Mouse (Mus musculus): ENCODE data around the gene Gm47985. TPM values are rescaled to one million over a fixed set of nuclear protein-coding genes. Genes with fewer than 3 reads are reported as not detected.
"Not testable (repeated sequence)": the region's sequence is repeated elsewhere in the genome, so short reads cannot be mapped to it uniquely, and the experiment has no call there.

Gene Gm47985
- not detected for polyA plus RNA-seq (2017; shearing (Covaris generic))

DNA sequence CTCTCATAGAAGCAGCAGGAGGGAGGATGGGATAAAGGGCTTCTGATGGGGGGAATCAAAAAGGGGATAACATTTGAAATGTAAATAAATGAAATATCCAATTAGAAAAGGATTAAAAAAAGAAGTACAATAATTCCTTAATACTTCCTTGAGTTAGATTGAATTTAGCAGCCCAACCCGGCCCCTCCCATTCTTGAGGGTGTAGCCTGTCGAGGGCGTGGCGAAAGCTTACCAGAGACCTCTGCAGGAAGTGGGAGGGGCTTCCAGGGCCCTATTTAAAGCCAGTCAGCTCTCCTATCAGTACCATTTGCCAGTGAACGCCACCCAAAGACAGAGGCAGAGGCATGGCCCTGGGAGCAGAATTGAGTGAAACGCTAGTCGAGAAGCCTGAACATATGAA is at the start of gene Gm47985:
Gene Gm47985 (plus strand): TSS at position 272 of the 400 bp plus-strand sequence.
- not testable (repeated sequence) for ATAC-seq

DNA sequence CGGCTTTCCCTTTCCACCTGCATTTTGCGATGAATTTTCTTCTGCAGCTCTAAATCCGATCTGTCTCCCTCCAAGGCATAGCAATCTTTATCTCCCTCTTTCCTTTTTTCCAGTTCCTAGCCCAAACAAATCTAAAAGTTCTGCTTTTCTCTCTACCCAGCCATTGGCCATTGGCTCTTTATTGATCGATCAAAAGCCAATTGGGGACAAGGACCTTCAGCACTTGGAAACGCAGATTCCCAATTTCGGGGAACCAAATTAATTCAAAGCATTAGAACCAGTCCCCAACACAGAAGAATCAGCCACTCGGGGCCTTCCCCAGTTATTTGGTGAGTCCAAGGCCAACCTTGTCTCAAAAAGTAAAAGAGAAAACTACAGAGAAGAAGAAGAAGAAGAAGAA is 49.7 kb upstream of the Gm47985 start:
- no peak for ATAC-seq

DNA sequence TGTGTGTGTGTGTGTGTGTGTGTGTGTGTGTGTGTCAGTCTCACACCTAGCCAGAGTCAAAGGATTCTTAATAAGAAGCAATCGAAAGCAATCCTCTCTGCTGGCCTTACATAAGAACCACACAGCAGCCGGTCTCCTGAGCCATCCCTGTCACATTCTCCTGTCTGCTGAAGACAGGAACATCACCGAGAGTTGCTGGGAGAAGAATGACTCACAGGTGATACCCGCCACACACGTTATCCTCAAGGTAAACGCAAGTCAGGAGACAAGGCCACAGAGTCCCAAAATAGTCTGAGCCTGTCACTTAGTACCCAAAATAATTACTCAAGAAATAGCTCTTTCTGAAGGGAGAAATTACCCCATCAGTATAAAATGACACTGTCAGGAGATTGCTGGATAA is 43.9 kb upstream of the Gm47985 start:
- no peak for ATAC-seq

- no peak for ATAC-seq
Observed at GRCm38 (mm10) chr1:151140956-151141355, 41.4 kb upstream of the Gm47985 start.

DNA sequence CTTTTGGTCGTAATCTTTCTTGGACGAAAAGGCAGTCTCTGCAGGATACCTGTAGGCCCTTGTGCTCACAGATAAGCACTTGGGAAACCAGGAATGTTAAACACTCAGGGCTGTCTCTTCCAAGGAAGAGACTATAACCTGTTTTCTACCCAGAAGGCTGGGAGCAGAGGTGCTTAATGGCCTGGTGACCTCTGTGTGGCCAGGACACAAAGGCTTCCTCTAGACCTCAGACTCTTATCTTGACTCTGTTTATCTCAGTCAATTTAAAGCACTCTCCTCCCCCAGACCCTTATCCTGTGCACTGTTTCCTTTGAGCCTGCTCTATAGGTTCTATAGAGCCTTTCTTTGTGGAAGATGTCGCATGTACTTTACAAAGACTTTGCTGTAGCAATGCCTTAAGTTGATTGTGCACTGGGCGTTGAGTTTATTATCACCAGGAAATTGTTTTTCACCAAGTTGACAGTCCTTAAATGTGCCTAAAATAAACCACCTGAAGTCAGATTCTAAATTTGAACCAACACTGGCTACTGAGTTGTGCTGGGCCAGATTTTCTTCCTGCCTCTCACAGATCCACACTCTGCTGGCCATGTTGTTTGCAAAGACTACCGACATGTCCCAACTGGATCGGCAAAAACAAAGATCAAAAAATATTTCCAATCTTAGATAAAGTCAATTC is 37.7 kb upstream of the Gm47985 start:
- no peak for ATAC-seq

GRCm38 (mm10) chr1:151147801-151148200 is 34.5 kb upstream of the Gm47985 start:
- no peak for ATAC-seq

GRCm38 (mm10) chr1:151150211-151150610 is 32.1 kb upstream of the Gm47985 start:
- ATAC-seq = no peak

DNA sequence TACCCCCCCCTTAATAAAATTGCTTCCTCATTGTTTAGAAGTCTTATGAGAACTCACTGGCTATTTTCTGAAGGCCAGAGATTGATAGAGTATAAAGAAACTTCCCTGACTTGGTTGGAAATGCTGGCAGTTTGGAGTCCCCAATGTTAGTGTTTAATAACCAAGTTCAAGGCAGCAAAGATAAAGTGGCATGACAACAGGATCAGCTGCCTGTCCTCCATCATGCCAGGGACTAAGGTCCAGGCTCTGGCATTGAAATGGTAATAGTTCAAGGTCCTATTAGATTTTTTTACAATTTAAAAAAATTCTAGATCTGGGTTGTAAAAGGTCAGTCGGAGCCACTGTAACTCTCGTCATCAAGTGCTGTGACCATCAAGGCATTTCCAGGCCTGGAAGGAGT is 31.2 kb upstream of the Gm47985 start:
- no peak for ATAC-seq

DNA sequence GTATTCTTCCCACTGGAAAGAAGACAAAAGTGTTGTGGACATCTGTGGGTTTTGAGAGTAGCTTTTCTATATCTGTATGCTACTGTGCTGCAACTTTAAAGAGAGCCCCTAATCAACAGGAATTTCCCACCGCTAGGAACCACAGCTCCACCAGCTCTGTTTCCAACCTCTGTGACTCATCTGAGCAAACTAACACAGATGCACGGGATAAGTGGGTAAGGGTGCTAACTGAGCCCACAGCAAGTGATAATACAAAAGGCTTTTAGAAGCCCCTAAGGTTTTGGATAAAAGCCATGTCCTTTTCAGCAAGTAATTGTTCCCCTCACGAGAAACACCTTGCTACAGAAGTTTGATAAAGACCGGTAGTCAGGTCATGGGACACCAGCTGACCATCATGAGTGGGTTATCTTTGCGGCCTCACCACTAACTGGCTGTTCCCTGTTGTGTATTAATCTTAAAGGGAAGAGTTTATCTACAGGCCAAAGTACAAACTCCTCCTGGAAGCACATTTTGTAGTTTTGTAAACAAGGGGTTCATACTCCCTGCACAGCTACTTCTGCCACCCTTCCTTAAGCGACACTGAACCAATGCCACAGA is 29.2 kb upstream of the Gm47985 start:
- ATAC-seq = no peak

GRCm38 (mm10) chr1:151154131-151154530 is 28.2 kb upstream of the Gm47985 start:
- ATAC-seq = not testable (repeated sequence)

- no peak for ATAC-seq
Observed at GRCm38 (mm10) chr1:151156129-151156528, 26.2 kb upstream of the Gm47985 start.

DNA sequence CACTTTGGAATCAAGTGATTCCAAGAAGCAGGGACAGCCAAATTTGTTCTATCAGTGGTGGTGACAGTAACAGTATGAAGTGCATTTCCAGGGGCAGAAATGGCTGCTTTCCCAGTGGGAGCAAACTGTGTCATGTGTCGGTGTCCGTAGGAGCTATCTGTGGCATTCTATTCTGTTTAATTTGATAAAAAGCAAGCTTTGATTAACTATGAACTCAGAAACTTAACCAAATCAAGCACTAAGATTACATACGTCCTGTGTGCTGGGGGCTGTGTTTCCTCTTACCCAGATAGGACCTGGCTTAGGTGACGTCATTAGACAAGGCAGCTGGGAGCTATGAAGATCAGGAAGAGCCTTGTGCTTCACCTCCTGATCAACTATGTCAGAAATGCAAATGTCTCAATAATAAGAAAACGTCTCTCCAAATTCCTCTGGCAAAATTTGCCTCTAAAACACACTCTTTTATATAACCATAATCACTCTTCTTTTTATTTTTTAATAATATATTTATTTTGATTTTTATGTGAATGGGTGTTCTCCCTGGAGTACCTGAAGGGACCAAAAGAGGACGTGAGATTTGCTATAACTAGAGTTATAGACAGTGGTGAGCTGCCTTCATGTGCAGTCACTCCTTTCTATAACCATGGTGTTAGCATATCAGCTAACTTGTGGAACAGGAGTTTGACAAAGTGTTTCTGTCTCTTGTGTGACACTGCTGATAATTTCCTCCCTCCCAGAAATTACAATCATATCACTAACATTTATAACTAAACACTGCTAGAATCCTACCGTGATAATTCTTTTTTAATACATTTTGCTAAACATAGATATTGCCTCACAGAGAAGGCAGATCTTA is 25.3 kb upstream of the Gm47985 start:
- no peak for ATAC-seq

GRCm38 (mm10) chr1:151157963-151158856 is 24.1 kb upstream of the Gm47985 start:
- no peak for ATAC-seq

DNA sequence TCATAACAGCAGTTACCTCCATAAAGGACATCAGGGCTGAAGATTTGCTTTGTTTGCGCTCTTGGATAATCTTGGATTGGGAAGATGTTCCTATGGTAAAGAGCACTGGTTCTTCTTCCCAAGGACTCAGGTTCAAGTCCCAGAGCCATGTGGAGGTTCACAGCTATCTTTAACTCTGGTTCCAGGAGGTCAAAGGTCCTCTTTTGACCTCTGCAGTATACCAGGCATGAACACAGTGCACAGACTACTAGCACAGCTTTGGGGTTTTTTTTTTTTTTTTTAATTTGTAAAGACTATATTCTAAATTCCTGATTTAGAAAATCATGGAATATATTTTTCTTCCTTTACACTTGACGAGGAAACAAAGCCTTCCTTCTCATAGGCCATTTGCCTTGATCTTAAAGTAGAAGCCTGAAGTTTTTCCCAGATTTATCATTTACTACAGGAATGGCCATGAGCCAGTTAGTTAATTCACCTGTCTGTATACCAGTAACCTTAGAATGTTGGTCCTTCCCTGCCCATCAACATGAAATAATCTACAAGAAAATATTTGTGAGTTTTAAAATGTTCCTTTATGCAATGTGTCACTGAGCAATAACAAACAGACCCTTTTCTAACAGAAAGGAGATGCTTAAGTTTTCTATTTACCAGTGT is 23.4 kb upstream of the Gm47985 start:
- no peak for ATAC-seq

DNA sequence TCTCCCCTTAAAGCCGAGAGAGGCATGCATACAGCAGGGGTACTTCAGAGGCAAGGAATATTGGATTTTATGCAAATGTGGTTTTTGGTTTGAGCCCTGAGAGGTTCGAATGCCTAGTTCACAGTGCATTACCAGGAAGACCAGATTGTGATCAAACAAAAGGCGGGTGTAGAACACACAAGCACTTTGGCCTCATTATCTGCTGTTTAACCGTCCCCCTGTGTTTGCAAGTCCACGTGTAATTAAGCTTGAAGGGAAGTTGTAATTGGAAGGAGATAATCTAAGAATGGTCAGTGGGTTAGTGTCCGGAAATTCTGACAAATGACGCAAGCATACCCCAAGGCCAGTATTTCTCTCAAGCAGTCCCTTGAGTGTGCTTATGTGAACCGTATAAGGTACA is 16.3 kb upstream of the Gm47985 start:
- no peak for ATAC-seq

- ATAC-seq = no peak
Observed at GRCm38 (mm10) chr1:151167297-151168047, 14.9 kb upstream of the Gm47985 start.

- ATAC-seq = no peak
Observed at GRCm38 (mm10) chr1:151168637-151169036, 13.7 kb upstream of the Gm47985 start.

- no peak for ATAC-seq
Observed at GRCm38 (mm10) chr1:151171572-151172461, 10.5 kb upstream of the Gm47985 start.

- ATAC-seq = peak; percentile 94
Observed at GRCm38 (mm10) chr1:151177030-151177936, 5.1 kb upstream of the Gm47985 start.

Data from activated CD4-positive, CD25-positive, alpha-beta regulatory T cell, adult 4 months (primary cell).